Mouse (Mus musculus) midbrain, embryonic 14.5 days (tissue): ENCODE data around the gene Wfdc1. TPM values are rescaled to one million over a fixed set of nuclear protein-coding genes. Genes with fewer than 3 reads are reported as not detected.

Experiments used
- ATAC-seq: fragments of 200-750 bp; cut with Nextera tagmentation; 2 replicates; pipeline ENCODE4 v1.8.0; 2017; ENCODE audit warnings: moderate number of reproducible peaks, moderate library complexity; ENCODE audit not compliant: low FRiP score, low TSS enrichment
- DNase-seq: peaks from one replicate; pipeline ENCODE4 v3.0.0-alpha.2; 2015
- H3K27ac ChIP-seq: fragments of 300-500 bp; sonication (generic); replicated peaks from 2 replicates; pipeline ENCODE4 v1.5.1; 2014; ENCODE audit warnings: mild to moderate bottlenecking, low read depth, low read length, moderate library complexity
- H3K27me3 ChIP-seq: fragments of 300-500 bp; sonication (generic); 2 replicates; pipeline ENCODE4 v1.6.1; 2014; ENCODE audit warnings: low read length, control low read depth, mixed read lengths; ENCODE audit not compliant: control insufficient read depth, insufficient read depth
- H3K36me3 ChIP-seq: fragments of 300-500 bp; sonication (generic); 2 replicates; pipeline ENCODE4 v1.6.1; 2014; ENCODE audit warnings: low read length, control low read depth; ENCODE audit not compliant: control insufficient read depth, insufficient read depth
- H3K4me1 ChIP-seq: fragments of 300-500 bp; sonication (generic); 2 replicates; pipeline ENCODE4 v1.6.1; 2014; ENCODE audit warnings: mild to moderate bottlenecking, antibody characterized with exemption, low read length, control low read depth; ENCODE audit not compliant: control insufficient read depth, insufficient read depth
- H3K4me2 ChIP-seq: fragments of 300-500 bp; sonication (generic); 2 replicates; pipeline ENCODE4 v1.6.1; 2014; ENCODE audit warnings: mild to moderate bottlenecking, low read length, moderate library complexity
- H3K4me3 ChIP-seq: fragments of 300-500 bp; sonication (generic); replicated peaks from 2 replicates; pipeline ENCODE4 v1.5.1; 2014; ENCODE audit warnings: low read depth, low read length
- H3K9ac ChIP-seq: fragments of 300-500 bp; sonication (generic); replicated peaks from 2 replicates; pipeline ENCODE4 v1.6.1; 2014; ENCODE audit warnings: mild to moderate bottlenecking, low read length, moderate library complexity
- H3K9me3 ChIP-seq: fragments of 300-500 bp; sonication (generic); 2 replicates; pipeline ENCODE4 v1.6.1; 2016; ENCODE audit warnings: low read length, control low read depth, mixed read lengths; ENCODE audit not compliant: control insufficient read depth
- whole genome bisulfite sequencing: fragments of 180-500 bp; shearing (Covaris S2); extraction: QIAGEN DNeasy Blood & Tissue Kit; methylation state at CpG from one replicate; pipeline ENCODE4 v1.1.7; 2014; 5-methylcytosine and 5-hydroxymethylcytosine counted together
- polyA plus RNA-seq: library from polyadenylated mRNA; unstranded; fragments of >200 nt; fragmentation: Nextera tagmentation; extraction: Ambion mirVana; gene quantifications from 2 replicates; pipeline ENCODE4 v1.2.1, GENCODE M21; 2014

The Wfdc1 gene
- polyA plus RNA-seq, 1 experiment from 2014 or later = 3.4 TPM

DNA sequence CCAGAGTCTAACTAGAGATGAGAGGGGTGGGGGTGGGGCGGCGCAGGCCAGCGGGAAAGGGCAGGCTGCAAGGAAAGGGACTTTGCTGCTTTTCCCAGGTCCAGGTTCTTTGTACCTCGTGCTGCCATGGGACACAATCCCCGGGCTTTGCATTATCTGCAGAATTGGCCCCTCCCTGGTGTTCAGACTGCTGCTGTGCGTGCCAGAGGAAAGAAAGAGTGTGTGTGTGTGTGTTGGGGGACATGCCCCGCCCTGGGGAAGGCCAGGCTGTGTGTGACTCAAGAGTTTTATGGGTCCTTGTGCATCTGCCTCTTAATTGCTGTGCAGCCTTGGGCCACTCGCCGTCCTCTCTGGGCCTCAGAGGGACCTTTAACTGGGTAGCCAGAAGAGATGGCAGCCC lies 2.3 kb downstream of the Wfdc1 start:
- DNase-seq (no peak), ATAC-seq (no peak)
- no peak overlapping the region for H3K27ac ChIP-seq
- H3K9ac ChIP-seq = no peak overlapping the region
- no peaks in the 10 kb centered on the region for H3K36me3 ChIP-seq
- H3K4me3 ChIP-seq = no peak overlapping the region
- no peak overlapping the region for H3K4me2 ChIP-seq
- H3K9me3 ChIP-seq = no peaks in the 10 kb centered on the region
- H3K4me1 ChIP-seq = no peaks in the 10 kb centered on the region
- H3K27me3 ChIP-seq = no peaks in the 10 kb centered on the region
- WGBS = 51% methylated on average over 9 of the region's 9 CpGs

DNA sequence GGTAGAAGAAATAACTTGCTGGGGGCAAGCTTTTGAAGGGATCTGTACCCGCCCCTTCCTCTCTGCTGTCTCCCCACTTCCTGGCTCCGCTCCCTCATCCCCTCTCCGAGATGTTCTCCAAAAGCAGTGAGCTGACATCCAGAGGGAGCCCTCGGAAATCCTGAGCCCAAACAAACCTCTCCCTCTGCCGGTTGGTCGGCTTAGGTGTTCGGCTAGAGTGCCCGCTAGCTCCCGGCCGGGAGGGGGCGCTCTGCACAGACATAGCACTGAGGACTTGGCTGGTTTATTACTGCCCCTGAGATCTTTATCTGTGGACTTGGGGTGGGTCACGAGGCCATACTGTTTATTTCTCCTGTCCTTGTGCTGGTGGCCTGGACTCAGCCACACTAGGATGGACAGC lies 3.1 kb downstream of the Wfdc1 start:
- WGBS = 54% methylated on average over 12 of the region's 12 CpGs
- H3K27ac ChIP-seq = no peak overlapping the region
- H3K4me2 ChIP-seq = no peak overlapping the region
- H3K36me3 ChIP-seq = no peaks in the 10 kb centered on the region
- no peak for DNase-seq
- no peaks in the 10 kb centered on the region for H3K9me3 ChIP-seq
- H3K27me3 ChIP-seq = no peaks in the 10 kb centered on the region
- no peak for ATAC-seq
- H3K4me1 ChIP-seq = no peaks in the 10 kb centered on the region
- no peak overlapping the region for H3K4me3 ChIP-seq
- no peak overlapping the region for H3K9ac ChIP-seq

DNA sequence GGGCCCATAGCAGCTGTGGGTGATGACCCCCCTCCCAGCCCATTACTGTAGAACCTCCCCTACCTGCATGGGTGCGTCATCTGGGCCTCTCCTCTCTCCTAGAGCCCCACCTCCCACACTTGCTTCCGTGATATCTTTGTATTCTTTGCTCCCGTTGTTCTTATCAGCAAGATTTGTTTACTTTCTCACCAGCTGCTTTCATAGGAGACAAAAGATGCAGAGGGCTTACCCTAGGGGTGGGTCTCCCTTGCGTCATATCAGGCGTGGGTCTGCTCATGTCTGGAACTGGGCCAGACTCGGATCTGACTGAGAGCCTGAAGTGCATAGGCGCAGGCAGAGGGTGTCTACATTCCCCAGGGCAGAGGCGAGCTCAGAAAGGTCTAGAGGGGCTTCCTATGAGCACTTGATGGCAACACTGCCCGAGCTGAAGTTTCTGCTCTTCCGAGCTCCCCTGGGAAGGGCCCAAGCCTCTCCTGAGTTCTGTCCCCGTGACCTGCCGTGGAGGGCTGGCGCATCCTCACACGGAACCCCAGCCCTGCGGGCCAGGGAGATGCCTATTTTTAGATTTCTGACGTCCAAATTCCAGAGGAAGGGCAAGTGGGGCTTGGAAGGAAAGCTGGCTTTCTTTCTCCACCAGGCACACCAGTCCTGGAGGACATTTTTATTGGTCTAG lies 4.4 kb downstream of the Wfdc1 start:
- 64% methylated on average over 16 of the region's 16 CpGs for WGBS
- H3K4me2 ChIP-seq = no peak overlapping the region
- H3K27ac ChIP-seq = no peak overlapping the region
- no peak for DNase-seq
- H3K9ac ChIP-seq = no peak overlapping the region
- no peak for ATAC-seq
- H3K27me3 ChIP-seq = no peaks in the 10 kb centered on the region
- peaks cover 6% of the 10 kb centered on the region; the same call in 1 of the 2 replicates for H3K4me1 ChIP-seq
- H3K9me3 ChIP-seq = no peaks in the 10 kb centered on the region
- no peaks in the 10 kb centered on the region for H3K36me3 ChIP-seq
- no peak overlapping the region for H3K4me3 ChIP-seq

DNA sequence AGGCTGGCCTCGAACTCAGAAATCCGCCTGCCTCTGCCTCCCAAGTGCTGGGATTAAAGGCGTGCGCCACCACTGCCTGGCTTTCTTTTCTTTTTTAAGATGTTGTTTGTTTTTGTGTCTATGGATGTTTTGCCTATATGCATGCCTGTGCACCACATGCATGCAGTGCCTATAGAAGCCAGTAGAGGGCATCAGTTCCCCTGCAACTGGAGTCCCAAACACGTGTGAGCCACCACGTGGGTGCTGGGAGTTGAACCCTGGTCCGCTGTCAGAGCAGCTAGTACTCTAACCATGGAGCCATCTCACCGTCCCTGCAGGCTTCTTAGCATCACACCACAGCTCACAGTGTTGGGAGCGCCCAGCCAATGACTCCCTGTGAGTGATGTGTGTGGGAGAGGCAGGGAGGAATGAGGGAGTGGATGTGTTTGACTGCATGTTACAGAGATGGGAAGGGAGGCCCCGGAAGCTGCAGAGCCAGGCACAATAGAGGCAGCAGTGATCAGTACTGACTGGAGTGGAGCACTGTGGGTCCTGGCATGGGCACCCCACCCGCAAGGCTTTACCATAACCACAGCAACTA lies 7.9 kb downstream of the Wfdc1 start:
- Histone ChIP-seq H3K9me3 (no peaks in the 10 kb centered on the region), H3K4me2 (no peak overlapping the region), H3K36me3 (no peaks in the 10 kb centered on the region), H3K9ac (no peak overlapping the region), H3K27me3 (no peaks in the 10 kb centered on the region), H3K27ac (no peak overlapping the region), H3K4me3 (no peak overlapping the region), H3K4me1 (peaks cover 6% of the 10 kb centered on the region; the same call in 1 of the 2 replicates)
- 77% methylated on average over 11 of the region's 11 CpGs for WGBS
- ATAC-seq (no peak), DNase-seq (no peak)

DNA sequence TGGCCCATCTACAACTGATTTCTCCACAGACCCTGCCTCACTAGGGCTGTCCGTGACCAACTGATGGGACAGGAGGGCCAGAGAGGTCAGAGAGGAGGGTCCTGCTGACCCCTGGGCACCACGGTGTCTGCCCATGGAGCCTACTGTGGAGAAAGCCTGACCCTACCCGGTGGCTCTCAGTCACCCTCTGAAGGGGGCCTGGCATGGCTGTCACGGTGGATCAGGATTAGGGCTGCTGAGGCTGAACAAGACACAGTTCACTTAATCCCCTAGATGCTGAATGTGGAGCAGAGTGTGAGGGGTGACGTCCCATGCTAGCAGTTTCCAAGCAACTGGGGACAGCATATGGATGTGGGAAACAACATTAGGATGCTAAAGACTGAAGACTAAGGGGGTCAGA lies 9.3 kb downstream of the Wfdc1 start:
- H3K27me3 ChIP-seq = no peaks in the 10 kb centered on the region
- ATAC-seq (peak; percentile 65; the same call in 1 of the 2 replicates), DNase-seq (peak; percentile 72)
- H3K9ac ChIP-seq = no peak overlapping the region
- H3K4me3 ChIP-seq = no peak overlapping the region
- peaks cover 6% of the 10 kb centered on the region; the same call in 1 of the 2 replicates for H3K4me1 ChIP-seq
- no peaks in the 10 kb centered on the region for H3K36me3 ChIP-seq
- H3K4me2 ChIP-seq = no peak overlapping the region
- WGBS = 17% methylated on average over 5 of the region's 5 CpGs
- no peaks in the 10 kb centered on the region for H3K9me3 ChIP-seq
- H3K27ac ChIP-seq = peak overlapping the region; percentile 60; the same call in 1 of the 2 replicates

DNA sequence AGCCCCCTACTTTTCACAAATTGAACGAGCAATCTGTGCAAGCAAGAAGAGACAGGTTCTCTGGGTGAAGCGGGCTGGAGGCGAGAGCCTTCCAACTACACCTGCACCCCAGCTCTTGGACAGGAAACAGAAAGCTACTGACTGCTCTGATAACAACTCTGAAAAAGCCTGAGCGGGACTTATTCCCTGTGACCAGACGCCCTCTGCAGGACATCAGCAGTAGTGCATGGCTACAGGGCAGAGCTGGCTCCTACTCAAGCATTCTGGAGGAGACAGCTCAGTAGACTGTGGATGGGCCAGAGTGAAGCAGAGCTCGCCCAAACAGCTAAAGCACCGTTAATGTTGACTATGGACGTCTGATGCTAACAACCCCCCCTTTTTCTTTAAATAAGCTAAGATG lies 10.2 kb downstream of the Wfdc1 start:
- Histone ChIP-seq H3K9ac (no peak overlapping the region), H3K27ac (no peak overlapping the region), H3K4me2 (no peak overlapping the region), H3K4me1 (peaks cover 6% of the 10 kb centered on the region; the same call in 1 of the 2 replicates), H3K9me3 (no peaks in the 10 kb centered on the region), H3K4me3 (no peak overlapping the region), H3K27me3 (no peaks in the 10 kb centered on the region), H3K36me3 (no peaks in the 10 kb centered on the region)
- ATAC-seq (no peak; the same call in 1 of the 2 replicates), DNase-seq (peak; percentile 95)
- WGBS = 32% methylated on average over 8 of the region's 8 CpGs

DNA sequence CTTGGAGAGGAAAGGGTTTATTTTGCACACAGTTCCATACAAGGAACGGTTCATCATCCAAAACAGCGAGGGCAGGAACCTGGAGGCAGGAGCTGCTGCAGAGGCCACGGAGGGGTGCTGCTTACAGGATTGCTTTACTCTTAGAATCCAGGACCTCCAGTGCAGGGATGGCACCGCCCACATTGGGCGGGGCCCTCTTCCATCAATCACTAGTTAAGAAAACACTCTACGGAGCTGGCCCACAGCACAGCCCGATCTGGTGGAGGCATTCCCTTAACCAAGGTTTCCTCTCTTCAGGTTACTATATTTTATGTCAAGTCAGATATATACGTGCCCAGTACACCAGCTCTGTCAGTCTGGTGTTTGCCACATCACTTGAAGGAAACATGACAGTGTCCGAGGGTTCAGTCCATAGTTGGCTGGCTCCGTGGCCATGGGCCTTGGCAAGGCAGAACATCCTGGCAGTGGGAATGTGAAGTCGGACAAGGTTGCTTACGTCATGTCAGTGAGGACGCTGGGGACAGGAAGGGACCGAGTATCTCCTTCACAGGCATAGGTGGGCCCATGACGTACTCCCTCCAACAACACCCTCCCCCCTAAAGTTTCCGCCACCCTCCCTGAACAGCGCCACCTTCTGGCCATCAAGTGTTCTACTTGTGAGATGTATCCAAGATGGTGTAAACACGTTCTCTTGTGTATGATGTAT lies 12.1 kb downstream of the Wfdc1 start:
- DNase-seq = peak; percentile 57
- Histone ChIP-seq H3K4me3 (no peak overlapping the region), H3K36me3 (no peaks in the 10 kb centered on the region), H3K27ac (no peak overlapping the region), H3K9ac (no peak overlapping the region), H3K4me2 (no peak overlapping the region), H3K27me3 (no peaks in the 10 kb centered on the region), H3K9me3 (no peaks in the 10 kb centered on the region), H3K4me1 (peaks cover 6% of the 10 kb centered on the region; the same call in 1 of the 2 replicates)
- no peak for ATAC-seq
- WGBS = 21% methylated on average over 18 of the region's 18 CpGs

DNA sequence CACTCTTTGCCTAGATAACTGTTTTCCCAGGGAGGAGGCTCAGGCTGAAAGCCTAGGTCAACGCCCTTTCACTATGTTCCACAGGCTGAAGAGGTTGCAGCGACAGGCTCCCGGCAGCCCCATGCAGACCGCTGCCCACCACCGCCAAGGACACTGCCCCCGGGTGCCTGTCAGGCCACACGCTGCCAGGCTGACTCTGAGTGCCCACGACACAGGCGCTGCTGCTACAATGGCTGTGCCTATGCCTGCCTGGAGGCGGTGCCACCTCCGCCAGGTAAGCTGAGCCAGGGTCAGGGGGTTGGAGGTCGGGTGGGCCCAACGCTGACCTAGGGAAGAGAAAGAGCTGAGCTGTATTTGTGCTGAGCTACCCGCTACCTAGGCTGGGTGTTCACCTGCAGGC lies 13.0 kb downstream of the Wfdc1 start:
- no peak for DNase-seq

More for the DNA sequence above, 13.0 kb downstream of the Wfdc1 start:
- Histone ChIP-seq H3K36me3 (no peaks in the 10 kb centered on the region), H3K4me1 (peaks cover 6% of the 10 kb centered on the region; the same call in 1 of the 2 replicates), H3K27ac (no peak overlapping the region), H3K27me3 (no peaks in the 10 kb centered on the region), H3K4me3 (no peak overlapping the region), H3K9ac (no peak overlapping the region), H3K9me3 (no peaks in the 10 kb centered on the region), H3K4me2 (no peak overlapping the region)
- ATAC-seq = no peak
- WGBS = 74% methylated on average over 14 of the region's 14 CpGs
